Mouse (Mus musculus) thymus, postnatal 0 days (tissue): ENCODE measurements at regions not wholly inside any gene's neighbourhood (a gene's known extent, or its start where the extent isn't known, plus 50 kb on each side); places are given as distances from the start of the nearest gene placed in this dataset.

Experiments used
- DNase-seq: peaks from one replicate; pipeline ENCODE4 v3.0.0-alpha.2; 2015; ENCODE audit warnings: low spot score

GRCm38 (mm10) chr3:63551661-63552060, 68.0 kb upstream of the Gm34302 start:
- no peak for DNase-seq

GRCm38 (mm10) chr3:63542638-63543408, 59.1 kb upstream of the Gm34302 start:
- no peak for DNase-seq

- no peak for DNase-seq
These were observed 55.2 kb upstream of the Gm34302 start for GRCm38 (mm10) chr3:63538881-63539280.

GRCm38 (mm10) chr3:63534141-63534540, 50.5 kb upstream of the Gm34302 start:
- DNase-seq = no peak
